Comparison of ENCODE assay signal across 22 mouse cellular contexts in the genomic region with DNA sequence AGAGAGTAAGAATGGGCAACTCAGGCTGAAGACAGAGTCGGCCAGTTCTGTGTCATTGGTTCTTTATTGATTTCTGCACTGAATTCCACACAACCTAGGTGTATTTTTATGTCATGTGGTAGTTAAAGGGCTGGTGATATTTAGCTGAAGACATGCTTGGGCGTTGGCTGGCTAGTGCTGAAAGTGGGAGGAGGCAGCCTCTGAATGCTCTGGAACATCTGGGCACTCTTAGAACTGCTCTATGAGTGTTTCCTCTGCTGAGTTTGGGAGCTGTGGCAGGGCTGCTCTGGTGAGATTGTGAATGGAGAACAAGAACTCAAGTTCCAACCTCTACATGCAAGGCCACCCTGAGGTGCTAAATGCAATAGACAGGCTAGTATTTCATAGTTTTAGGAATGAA. TPM values are rescaled to one million over a fixed set of nuclear protein-coding genes. Genes with fewer than 3 reads are reported as not detected.
DNase-seq lines count a peak whose midpoint lies in the region; ATAC-seq and TF ChIP-seq lines count a peak whose summit lies in the region.
"Had no signal": no experiment of that assay in that cellular context is flagged by ENCODE, and none has a peak within 500 bp of the region (broad histone marks: within the 10 kb centered on the region; RNA-seq: fewer than 3 reads in every experiment).

No protein-coding gene starts in this region.

- no peaks in the 10 kb centered on the region for H3K36me3 ChIP-seq in forebrain, embryonic 14.5 days (ENCODE audit: control insufficient read depth, insufficient read depth, low read length)
- H3K36me3 ChIP-seq in forebrain, postnatal 0 days (ENCODE audit: insufficient read depth), result no peaks in the 10 kb centered on the region
- no peaks in the 10 kb centered on the region for H3K36me3 ChIP-seq in heart, embryonic 13.5 days
- H3K36me3 ChIP-seq in kidney, embryonic 15.5 days, result no peaks in the 10 kb centered on the region
- H3K36me3 ChIP-seq: embryonic facial prominence, embryonic 13.5 days; limb, embryonic 13.5 days; liver, embryonic 12.5 days had no signal

- DNase-seq in forebrain, embryonic 14.5 days (ENCODE audit: low spot score), result no peak
- no peak for DNase-seq in forebrain, postnatal 0 days
- no peak for DNase-seq in heart, postnatal 10 days
- DNase-seq in kidney, postnatal 4 days, result no peak
- DNase-seq: cerebellum, adult 8-10 months; cerebellum, postnatal 36 days; embryo, embryonic 11 days; gastrocnemius, postnatal 10 days; kidney, adult 11 months; kidney, postnatal 25 days; lung, adult 18-20 months; lung, postnatal 10 days; thymus, adult 18-20 months; thymus, postnatal 36 days had no signal

- H3K9ac ChIP-seq in forebrain, embryonic 14.5 days (ENCODE audit: low read length), result no peak overlapping the region
- no peak overlapping the region for H3K9ac ChIP-seq in forebrain, postnatal 0 days
- H3K9ac ChIP-seq in heart, embryonic 13.5 days, result no peak overlapping the region
- no peak overlapping the region for H3K9ac ChIP-seq in kidney, embryonic 15.5 days
- H3K9ac ChIP-seq: embryonic facial prominence, embryonic 13.5 days; limb, embryonic 13.5 days; liver, embryonic 12.5 days had no signal

- no peaks in the 10 kb centered on the region for H3K9me3 ChIP-seq in forebrain, embryonic 14.5 days (replicated peaks; ENCODE audit: control insufficient read depth, low read length)
- no peaks in the 10 kb centered on the region for H3K9me3 ChIP-seq in forebrain, postnatal 0 days (ENCODE audit: low read length)
- H3K9me3 ChIP-seq in heart, embryonic 13.5 days, result no peaks in the 10 kb centered on the region
- H3K9me3 ChIP-seq in kidney, embryonic 15.5 days (replicated peaks), result no peaks in the 10 kb centered on the region
- H3K9me3 ChIP-seq: embryonic facial prominence, embryonic 13.5 days; limb, embryonic 13.5 days; liver, embryonic 12.5 days had no signal

- intact Hi-C loops in heart, postnatal 10 days (cut with DNase I), result no loop called here

- no peak for TF ChIP-seq CTCF in forebrain, postnatal 0 days (IDR thresholded peaks at IDR 0.05; ENCODE audit: low read depth)

- peak overlapping the region; percentile 40; the same call in 1 of the 2 replicates for H3K27ac ChIP-seq in forebrain, embryonic 14.5 days (ENCODE audit: low read depth, low read length)
- H3K27ac ChIP-seq in forebrain, postnatal 0 days (ENCODE audit: low read depth, low read length), result no peak overlapping the region
- H3K27ac ChIP-seq in heart, embryonic 13.5 days (replicated peaks), result peak overlapping the region; percentile 41
- H3K27ac ChIP-seq in kidney, embryonic 15.5 days, result no peak overlapping the region
- H3K27ac ChIP-seq: embryonic facial prominence, embryonic 13.5 days; limb, embryonic 13.5 days; liver, embryonic 12.5 days had no signal

- 41% methylated on average over 2 of the region's 2 CpGs for WGBS in forebrain, embryonic 14.5 days
- WGBS in forebrain, postnatal 0 days, result 39% methylated on average over 2 of the region's 2 CpGs
- 52% methylated on average over 2 of the region's 2 CpGs for WGBS in heart, embryonic 13.5 days
- 47% methylated on average over 2 of the region's 2 CpGs for WGBS in kidney, embryonic 15.5 days

- peaks cover 10% of the 10 kb centered on the region; the same call in 1 of the 2 replicates for H3K4me1 ChIP-seq in forebrain, embryonic 14.5 days (ENCODE audit: control insufficient read depth, insufficient read depth, low read length)
- no peaks in the 10 kb centered on the region for H3K4me1 ChIP-seq in forebrain, postnatal 0 days (ENCODE audit: insufficient read depth)
- H3K4me1 ChIP-seq in heart, embryonic 13.5 days, result peaks cover 17% of the 10 kb centered on the region
- H3K4me1 ChIP-seq in kidney, embryonic 15.5 days, result no peaks in the 10 kb centered on the region
- H3K4me1 ChIP-seq: embryonic facial prominence, embryonic 13.5 days; liver, embryonic 12.5 days had no signal

- H3K4me2 ChIP-seq in forebrain, embryonic 14.5 days (ENCODE audit: low read length), result no peak overlapping the region
- H3K4me2 ChIP-seq in forebrain, postnatal 0 days (ENCODE audit: low read depth), result no peak overlapping the region
- H3K4me2 ChIP-seq in heart, embryonic 13.5 days, result peak overlapping the region; percentile 50
- no peak overlapping the region for H3K4me2 ChIP-seq in kidney, embryonic 15.5 days
- H3K4me2 ChIP-seq: embryonic facial prominence, embryonic 13.5 days; limb, embryonic 13.5 days; liver, embryonic 12.5 days had no signal

- H3K4me3 ChIP-seq in forebrain, embryonic 14.5 days (ENCODE audit: low read depth, low read length), result no peak overlapping the region
- no peak overlapping the region for H3K4me3 ChIP-seq in forebrain, postnatal 0 days (ENCODE audit: low read depth, low read length)
- 0 out of 2 replicates have a peak overlapping the region, but pooled peaks have one; percentile 1 for H3K4me3 ChIP-seq in heart, embryonic 13.5 days
- H3K4me3 ChIP-seq in kidney, embryonic 15.5 days (replicated peaks), result no peak overlapping the region
- H3K4me3 ChIP-seq: embryonic facial prominence, embryonic 13.5 days; erythroblast, embryonic 14.5 days; limb, embryonic 13.5 days; liver, embryonic 12.5 days had no signal

- H3K27me3 ChIP-seq in forebrain, embryonic 14.5 days (replicated peaks; ENCODE audit: control insufficient read depth, insufficient read depth, low read length), result no peaks in the 10 kb centered on the region
- no peaks in the 10 kb centered on the region for H3K27me3 ChIP-seq in forebrain, postnatal 0 days (ENCODE audit: insufficient read depth, low read length)
- H3K27me3 ChIP-seq in heart, embryonic 13.5 days (replicated peaks), result no peaks in the 10 kb centered on the region
- H3K27me3 ChIP-seq in kidney, embryonic 15.5 days, result no peaks in the 10 kb centered on the region
- H3K27me3 ChIP-seq: embryonic facial prominence, embryonic 13.5 days; liver, embryonic 12.5 days had no signal

- no peak; the same call in 1 of the 2 replicates for ATAC-seq in forebrain, embryonic 14.5 days
- no peak for ATAC-seq in forebrain, postnatal 0 days
- no peak for ATAC-seq in heart, embryonic 13.5 days (ENCODE audit: extremely low read depth, insufficient number of reproducible peaks, low FRiP score, low TSS enrichment)
- peak; percentile 29; the same call in 1 of the 2 replicates for ATAC-seq in kidney, embryonic 15.5 days (replicated peaks; ENCODE audit: low FRiP score)
- ATAC-seq in megakaryocyte-erythroid progenitor cell, adult 5-6 weeks (replicated peaks; ENCODE audit: low FRiP score, low TSS enrichment, poor library complexity, severe bottlenecking), result peak; percentile 73
- ATAC-seq: CD4-positive, CD25-positive, alpha-beta regulatory T cell, adult 4 months; liver, embryonic 12.5 days had no signal

RNA-seq across cellular contexts. Expression of a gene that starts 46.2 kb away (rescaled TPM):
- 13.3 and 13.9 TPM in 2 replicates for polyA plus RNA-seq in forebrain, embryonic 14.5 days (2014; fragmentation: Nextera tagmentation; extraction: Ambion mirVana)
- total RNA-seq in forebrain, postnatal 0 days (2014; rRNA removed), result 5.8 and 9.6 TPM in 2 replicates
- 3.2 and 5.6 TPM in 2 replicates for polyA plus RNA-seq in forebrain, postnatal 0 days (2015; fragmentation: Nextera tagmentation; extraction: Ambion mirVana)
- polyA plus RNA-seq in heart, embryonic 13.5 days (2015; fragmentation: Nextera tagmentation; extraction: Ambion mirVana), result 8.3 and 8.4 TPM in 2 replicates
- 1 to 10 TPM; 3.5 to 4.3 TPM for total RNA-seq in heart, postnatal 10 days (2021)
- polyA plus RNA-seq in kidney, embryonic 15.5 days (2015; fragmentation: Nextera tagmentation; extraction: Ambion mirVana), result 21.6 and 23.5 TPM in 2 replicates
- not detected in 2 replicates for total RNA-seq in megakaryocyte-erythroid progenitor cell, adult 5-6 weeks (2014; fragmentation: Nextera tagmentation)
- not detected in 2 replicates for total RNA-seq in megakaryocyte-erythroid progenitor cell, adult 5-6 weeks (2017)
- polyA plus RNA-seq: CD4-positive, CD25-positive, alpha-beta regulatory T cell, adult 4 months; erythroblast, embryonic 14.5 days had no signal

Comparison
In these comparisons a context has a peak if more than half of its experiments do, and no peak if none do; other contexts are left out.
1. H3K27ac ChIP-seq: peak in forebrain, embryonic 14.5 days (single experiment) and heart, embryonic 13.5 days (single experiment); none in forebrain, postnatal 0 days (single experiment) and kidney, embryonic 15.5 days (single experiment).
2. ATAC-seq: peak in kidney, embryonic 15.5 days (single experiment) and megakaryocyte-erythroid progenitor cell, adult 5-6 weeks (single experiment); none in forebrain, embryonic 14.5 days (single experiment), forebrain, postnatal 0 days (single experiment) and heart, embryonic 13.5 days (single experiment).